Mouse (Mus musculus): ENCODE measurements around the gene Slc2a10.

- TF ChIP-seq CTCF (IDR thresholded peaks at IDR 0.05; ENCODE audit: borderline replicate concordance, control insufficient read depth, extremely low read depth, insufficient read depth, low read length, poor library complexity) (no peak), POLR2A (IDR thresholded peaks at IDR 0.05; ENCODE audit: control insufficient read depth, extremely low read depth, insufficient read depth, low read length, poor library complexity) (no peak)
These were observed 42.8 kb downstream of the Slc2a10 start for GRCm38 (mm10) chr2:165546341-165546740.

Measured in thymus, adult 2 months (tissue).